In the genomic region with DNA sequence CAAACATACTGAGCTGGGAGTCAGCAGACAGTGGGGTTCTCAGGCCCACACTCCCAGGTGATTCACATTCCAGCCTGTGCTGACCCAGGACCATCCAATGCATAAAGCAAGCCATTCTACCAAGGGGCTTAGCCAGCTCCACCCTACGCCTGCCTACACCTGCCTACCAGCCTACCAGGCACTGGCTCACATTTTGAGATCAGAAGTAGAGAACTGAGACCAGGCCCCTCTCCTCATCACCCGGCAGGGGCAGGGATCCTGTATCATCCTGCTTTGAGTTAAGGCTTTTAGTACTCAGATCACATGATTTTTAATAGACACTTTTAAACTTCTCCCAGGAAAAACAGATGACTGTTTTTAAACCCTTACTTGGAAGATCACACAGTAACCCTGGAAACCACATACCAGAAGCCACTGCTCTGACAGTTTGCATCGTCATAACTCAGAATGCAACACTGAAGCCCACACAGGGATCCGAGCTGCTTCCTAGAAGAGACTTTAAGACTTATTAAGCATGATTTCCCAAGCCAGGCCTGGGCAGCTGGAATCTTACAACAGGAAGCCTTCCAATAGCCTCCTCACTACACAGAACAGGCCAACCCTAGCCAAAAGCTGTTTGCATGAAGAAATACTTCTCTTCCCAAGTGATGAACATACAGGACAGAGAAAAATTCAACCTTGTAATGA, we compare ENCODE assay signal across 8 mouse cellular contexts. TPM values are rescaled to one million over a fixed set of nuclear protein-coding genes. Genes with fewer than 3 reads are reported as not detected.
A peak's percentile ranks its signal among the peaks of the same experiment; 100 is the strongest.
DNase-seq lines count a peak whose midpoint lies in the region; ATAC-seq and TF ChIP-seq lines count a peak whose summit lies in the region.

No protein-coding gene starts in this region.

- no peak overlapping the region for H3K4me3 ChIP-seq in embryonic facial prominence, embryonic 12.5 days
- no peak overlapping the region for H3K4me3 ChIP-seq in embryonic facial prominence, embryonic 10.5 days
- H3K4me3 ChIP-seq in G1E (ENCODE audit: low read depth, low read length), result peak overlapping the region; percentile 12; the same call in 1 of the 2 replicates

- no peaks in the 10 kb centered on the region for H3K27me3 ChIP-seq in embryonic facial prominence, embryonic 12.5 days
- H3K27me3 ChIP-seq in embryonic facial prominence, embryonic 10.5 days (replicated peaks; ENCODE audit: low read depth, poor library complexity, severe bottlenecking), result no peaks in the 10 kb centered on the region
- no peaks in the 10 kb centered on the region for H3K27me3 ChIP-seq in G1E (ENCODE audit: insufficient read depth, low read length)

- no peak overlapping the region for H3K9ac ChIP-seq in embryonic facial prominence, embryonic 12.5 days

- DNase-seq in embryonic facial prominence, embryonic 10.5 days (ENCODE audit: low spot score), result no peak
- no peak for DNase-seq in G1E (ENCODE audit: low spot score)
- peak; percentile 67 for DNase-seq in gonadal fat pad, adult 2 months (ENCODE audit: low read depth)
- DNase-seq in layer of hippocampus, adult 9-10 months (ENCODE audit: low spot score), result peak; percentile 20
- no peak for DNase-seq in embryo, embryonic 10.5 days (ENCODE audit: low spot score)
- DNase-seq in spleen, adult 12 weeks (ENCODE audit: low spot score), result no peak

- H3K9me3 ChIP-seq in embryonic facial prominence, embryonic 12.5 days, result no peaks in the 10 kb centered on the region
- no peaks in the 10 kb centered on the region for H3K9me3 ChIP-seq in embryonic facial prominence, embryonic 10.5 days
- H3K9me3 ChIP-seq in G1E (replicated peaks), result no peaks in the 10 kb centered on the region

- H3K4me1 ChIP-seq in embryonic facial prominence, embryonic 12.5 days, result peaks cover 18% of the 10 kb centered on the region
- peaks cover 39% of the 10 kb centered on the region for H3K4me1 ChIP-seq in embryonic facial prominence, embryonic 10.5 days
- H3K4me1 ChIP-seq in G1E (ENCODE audit: insufficient read depth, low read depth, low read length), result peaks cover 75% of the 10 kb centered on the region

- no peaks in the 10 kb centered on the region for H3K36me3 ChIP-seq in embryonic facial prominence, embryonic 12.5 days
- H3K36me3 ChIP-seq in embryonic facial prominence, embryonic 10.5 days (replicated peaks), result no peaks in the 10 kb centered on the region
- H3K36me3 ChIP-seq in G1E (replicated peaks), result peaks cover 11% of the 10 kb centered on the region

- no peak overlapping the region for H3K4me2 ChIP-seq in embryonic facial prominence, embryonic 12.5 days (replicated peaks)

- no peak for ATAC-seq in embryonic facial prominence, embryonic 12.5 days (ENCODE audit: insufficient number of reproducible peaks, insufficient read depth, low FRiP score, low TSS enrichment)
- no peak for ATAC-seq in G1E (ENCODE audit: extremely low read depth, insufficient number of reproducible peaks, low FRiP score, poor library complexity, severe bottlenecking)
- peak; percentile 22 for ATAC-seq in megakaryocyte progenitor cell, adult 5-6 weeks (replicated peaks; ENCODE audit: poor library complexity)

- 37% methylated on average over 4 of the region's 4 CpGs for WGBS in embryonic facial prominence, embryonic 12.5 days
- 73% methylated on average over 4 of the region's 4 CpGs for WGBS in embryonic facial prominence, embryonic 10.5 days

- no peak for TF ChIP-seq CTCF in G1E (IDR thresholded peaks at IDR 0.05; ENCODE audit: low read depth, low read length)

- H3K27ac ChIP-seq in embryonic facial prominence, embryonic 12.5 days, result peak overlapping the region; percentile 36; the same call in 1 of the 2 replicates
- no peak overlapping the region for H3K27ac ChIP-seq in embryonic facial prominence, embryonic 10.5 days (replicated peaks)

RNA-seq across cellular contexts. Expression of gene Arhgap10, which starts 27.5 kb away (rescaled TPM):
- 24.3 and 24.8 TPM in 2 replicates for polyA plus RNA-seq in embryonic facial prominence, embryonic 12.5 days (2016; fragmentation: Nextera tagmentation; extraction: Ambion mirVana)
- 25.5 and 26.1 TPM in 2 replicates for polyA plus RNA-seq in embryonic facial prominence, embryonic 10.5 days (2016; fragmentation: Nextera tagmentation; extraction: Ambion mirVana)
- total RNA-seq in G1E (2014; fragmentation: Nextera tagmentation), result 22.7 and 24.4 TPM in 2 replicates
- 21.0 and 26.1 TPM in 2 replicates for total RNA-seq in G1E (2017)
- polyA plus RNA-seq in G1E (2012), result 20.3 and 22.9 TPM in 2 replicates
- 7.6 and 9.0 TPM in 2 replicates for polyA plus RNA-seq in gonadal fat pad, adult 2 months (2012; rRNA removed)
- total RNA-seq in megakaryocyte progenitor cell, adult 5-6 weeks (2015), result 6.0 and 6.6 TPM in 2 replicates
- 12.2 and 16.8 TPM in 2 replicates for total RNA-seq in megakaryocyte progenitor cell, adult 5-6 weeks (2017)

RNA-seq across cellular contexts. Expression of gene Prmt9, which starts 59.0 kb away (rescaled TPM):
- polyA plus RNA-seq in embryonic facial prominence, embryonic 12.5 days (2016; fragmentation: Nextera tagmentation; extraction: Ambion mirVana), result 25.0 and 25.7 TPM in 2 replicates
- 19.9 and 21.6 TPM in 2 replicates for polyA plus RNA-seq in embryonic facial prominence, embryonic 10.5 days (2016; fragmentation: Nextera tagmentation; extraction: Ambion mirVana)
- total RNA-seq in G1E (2014; fragmentation: Nextera tagmentation) (30.6 and 34.9 TPM in 2 replicates), G1E (2017) (35.5 and 36.8 TPM in 2 replicates)
- 5.5 and 6.2 TPM in 2 replicates for polyA plus RNA-seq in G1E (2012)
- 10.1 and 10.7 TPM in 2 replicates for polyA plus RNA-seq in gonadal fat pad, adult 2 months (2012; rRNA removed)
- 19.4 and 22.6 TPM in 2 replicates for total RNA-seq in megakaryocyte progenitor cell, adult 5-6 weeks (2015)
- total RNA-seq in megakaryocyte progenitor cell, adult 5-6 weeks (2017), result 23.2 and 31.2 TPM in 2 replicates

Comparison
In these comparisons a context has a peak if more than half of its experiments do, and no peak if none do; other contexts are left out.
1. DNase-seq: peak in gonadal fat pad, adult 2 months (single experiment) and layer of hippocampus, adult 9-10 months (single experiment); none in embryonic facial prominence, embryonic 10.5 days (single experiment), G1E (single experiment), embryo, embryonic 10.5 days (single experiment) and spleen, adult 12 weeks (single experiment).